Mouse (Mus musculus) B cell, adult 2 months (primary cell): ENCODE data around the gene Plpp4.

Source experiments
- DNase-seq, 2 experiments: peaks; one replicate each; pipeline ENCODE4 v3.0.0; 2022

The Plpp4 gene

DNA sequence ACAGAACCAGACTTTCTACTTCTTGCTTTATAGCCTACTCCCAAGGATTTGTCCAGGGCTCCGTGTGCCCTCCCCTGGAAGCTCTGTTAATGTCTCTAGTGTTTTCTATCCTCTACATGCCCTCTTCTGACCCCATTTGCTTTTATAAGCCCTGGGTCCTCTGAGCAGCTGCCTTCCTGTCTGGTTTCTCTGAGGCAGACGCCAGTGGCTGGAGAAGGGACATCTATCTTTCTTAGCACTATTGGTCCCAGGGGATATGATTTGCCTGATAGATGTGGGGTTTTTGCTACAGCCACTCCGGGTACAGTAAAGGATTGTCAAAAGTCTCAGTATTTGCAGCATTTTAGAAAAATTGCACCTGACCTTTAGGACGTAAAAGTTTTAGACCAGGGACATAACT lies 46.5 kb downstream of the Plpp4 start:
- no peak for DNase-seq

DNA sequence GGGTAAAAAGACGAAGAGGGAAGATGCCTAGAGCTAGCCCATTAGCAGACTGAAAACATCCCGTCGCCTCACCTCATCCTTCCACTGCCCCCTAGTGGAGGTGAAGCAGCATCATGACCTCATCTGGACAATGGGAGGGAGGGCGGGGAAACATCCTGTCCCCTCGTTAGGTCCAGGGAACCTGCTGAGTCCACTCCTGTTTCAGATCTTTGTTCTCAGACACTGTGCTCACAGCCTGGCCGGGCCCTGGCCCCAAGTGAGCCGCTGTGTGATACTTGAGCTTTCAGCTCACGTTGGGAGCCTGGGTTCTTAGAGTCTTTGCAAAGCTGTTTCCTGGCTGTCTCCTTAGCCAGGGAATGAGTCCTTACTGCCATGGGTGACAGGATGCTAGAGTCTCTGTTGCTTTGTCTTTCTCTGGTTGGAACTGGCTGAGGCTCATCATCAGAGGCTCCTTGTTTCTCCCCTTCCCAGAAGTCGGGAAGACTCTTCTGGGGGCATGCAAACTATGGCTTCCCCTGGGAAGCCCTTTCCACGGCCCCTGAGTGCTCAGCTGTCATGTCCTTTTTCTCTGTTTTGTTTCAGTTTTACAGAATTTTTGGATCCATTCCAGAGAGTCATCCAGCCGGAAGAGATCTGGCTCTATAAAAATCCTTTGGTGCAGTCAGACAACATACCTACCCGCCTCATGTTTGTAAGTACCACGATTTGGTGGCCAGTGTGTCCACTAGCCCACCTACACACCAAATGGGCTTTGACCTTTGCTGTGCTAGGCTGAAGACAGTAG lies 50.4 kb downstream of the Plpp4 start:
- DNase-seq = no peak

DNA sequence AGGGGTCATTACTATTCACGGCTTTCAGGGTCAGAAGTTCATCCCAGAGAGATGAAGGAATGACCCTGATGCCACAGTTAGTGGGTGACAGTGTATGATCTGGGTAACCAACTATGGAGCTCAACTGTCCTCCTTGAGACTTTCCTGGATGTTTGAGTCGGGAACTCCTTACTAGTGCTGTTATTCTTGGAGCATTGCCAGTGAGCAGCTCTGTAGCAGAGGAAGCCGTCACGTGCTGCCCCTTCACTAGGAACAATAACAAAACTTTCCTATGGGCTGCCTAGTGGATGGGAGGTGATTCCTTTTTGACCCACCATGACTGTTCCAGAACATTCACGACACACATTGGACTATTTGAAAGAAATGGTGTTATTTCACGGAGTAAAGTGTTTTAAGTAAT lies 51.8 kb downstream of the Plpp4 start:
- DNase-seq = no peak

DNA sequence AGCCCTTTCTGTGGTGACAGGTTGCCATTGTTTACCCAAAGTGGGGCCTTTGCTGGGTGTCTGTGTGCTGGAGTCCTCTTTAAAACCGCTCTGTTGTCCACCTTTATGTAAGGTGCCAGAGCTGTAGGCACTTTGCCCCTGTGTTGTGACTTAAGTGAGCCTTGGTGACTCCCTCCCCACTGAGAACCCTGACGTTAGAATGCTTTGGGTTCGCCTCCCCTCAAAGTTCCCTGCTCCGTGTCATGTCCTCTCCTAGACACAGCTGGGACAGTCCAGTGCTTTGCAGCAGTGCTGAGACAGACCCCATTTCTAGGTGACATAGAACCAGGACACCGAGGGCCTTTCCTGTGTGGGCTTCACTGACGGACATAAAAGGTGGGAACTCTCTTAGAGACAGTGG lies 55.7 kb downstream of the Plpp4 start:
- no peak for DNase-seq

- DNase-seq = no peak
Measured at GRCm38 (mm10) chr7:129313969-129314368, 57.1 kb downstream of the Plpp4 start.

- DNase-seq = no peak
Measured at GRCm38 (mm10) chr7:129340096-129340495, 83.3 kb downstream of the Plpp4 start.

- no peak for DNase-seq
Measured at GRCm38 (mm10) chr7:129355561-129355960, 98.7 kb downstream of the Plpp4 start.

DNA sequence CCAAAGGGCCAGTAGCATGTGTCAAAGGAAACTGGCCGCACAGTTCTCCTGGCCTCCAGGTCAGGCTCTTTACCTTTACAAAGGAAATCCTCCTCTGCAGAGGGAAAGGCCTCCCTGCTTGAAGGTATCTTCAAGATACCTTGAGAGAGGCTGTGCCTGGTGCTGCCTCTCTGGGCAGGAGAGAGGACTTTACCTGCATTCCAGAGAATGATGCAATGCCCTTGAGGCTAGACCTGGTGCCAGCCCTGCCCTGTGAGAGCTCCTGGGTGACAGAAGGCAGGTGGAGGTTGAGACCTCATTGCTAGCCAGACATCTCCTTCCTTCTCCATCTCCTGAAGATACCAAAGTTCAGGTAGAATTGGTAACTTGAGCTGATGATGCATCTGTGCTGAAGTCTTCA lies 118.5 kb downstream of the Plpp4 start:
- DNase-seq = no peak

DNA sequence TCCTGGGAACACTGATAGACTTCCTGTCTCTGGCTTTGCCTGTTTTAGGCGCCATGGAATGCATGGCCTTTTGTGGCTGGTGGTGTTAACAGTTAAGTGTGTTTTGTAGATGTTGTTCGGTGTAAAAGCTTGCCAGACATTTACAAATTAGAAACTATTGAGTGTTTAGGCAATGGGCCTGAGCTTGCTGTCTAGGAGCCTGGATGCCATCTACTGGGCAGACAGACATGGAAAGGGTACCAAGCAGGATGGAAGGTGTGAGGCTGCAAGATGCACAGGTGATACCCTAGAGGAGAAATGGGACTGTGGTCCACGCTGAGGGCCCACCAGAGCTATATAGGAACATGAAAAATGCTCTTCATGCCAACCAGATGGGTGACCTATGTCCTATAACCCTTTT lies 128.3 kb downstream of the Plpp4 start:
- DNase-seq = no peak

- DNase-seq = no peak
Measured at GRCm38 (mm10) chr7:129392835-129393489, 136.1 kb downstream of the Plpp4 start.

DNA sequence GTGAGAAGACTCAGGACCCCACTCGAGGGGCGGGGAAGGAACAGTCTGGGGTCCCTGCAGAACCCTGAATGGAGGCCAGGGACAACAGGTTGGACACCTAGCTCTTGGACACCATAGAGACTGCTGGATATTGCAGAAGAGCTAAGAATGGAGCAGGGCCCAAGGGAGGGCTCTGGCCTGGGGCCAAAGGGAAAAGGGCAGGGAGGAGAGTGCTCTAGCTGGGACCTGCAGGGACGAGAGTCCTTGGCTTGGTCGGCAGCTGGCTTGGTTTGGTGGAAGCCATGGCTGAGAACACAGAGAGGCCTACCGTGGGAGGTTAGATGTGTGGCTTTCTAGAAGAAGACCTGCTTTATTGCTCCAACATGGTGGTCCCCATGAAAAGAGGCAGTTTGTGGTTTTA lies 139.7 kb downstream of the Plpp4 start:
- DNase-seq = no peak

DNA sequence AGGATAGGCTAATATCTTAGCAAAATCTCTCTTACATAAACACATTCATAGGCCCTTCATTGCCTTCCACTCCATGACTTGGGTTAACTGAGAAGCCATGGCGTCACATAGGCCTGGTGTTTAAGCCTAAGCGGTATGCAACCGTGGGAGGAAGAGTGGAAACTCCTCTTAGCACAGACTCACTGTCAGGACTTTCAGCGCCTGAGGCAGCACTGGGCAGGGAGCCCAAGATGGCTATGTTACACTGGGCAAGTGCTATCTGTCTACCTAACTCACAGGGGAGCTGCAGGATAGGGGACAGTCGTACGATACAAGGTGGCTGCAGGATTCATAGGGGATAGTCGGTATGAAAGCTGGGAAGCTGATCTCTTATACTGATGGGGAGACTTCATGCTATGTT lies 142.2 kb downstream of the Plpp4 start:
- no peak for DNase-seq

DNA sequence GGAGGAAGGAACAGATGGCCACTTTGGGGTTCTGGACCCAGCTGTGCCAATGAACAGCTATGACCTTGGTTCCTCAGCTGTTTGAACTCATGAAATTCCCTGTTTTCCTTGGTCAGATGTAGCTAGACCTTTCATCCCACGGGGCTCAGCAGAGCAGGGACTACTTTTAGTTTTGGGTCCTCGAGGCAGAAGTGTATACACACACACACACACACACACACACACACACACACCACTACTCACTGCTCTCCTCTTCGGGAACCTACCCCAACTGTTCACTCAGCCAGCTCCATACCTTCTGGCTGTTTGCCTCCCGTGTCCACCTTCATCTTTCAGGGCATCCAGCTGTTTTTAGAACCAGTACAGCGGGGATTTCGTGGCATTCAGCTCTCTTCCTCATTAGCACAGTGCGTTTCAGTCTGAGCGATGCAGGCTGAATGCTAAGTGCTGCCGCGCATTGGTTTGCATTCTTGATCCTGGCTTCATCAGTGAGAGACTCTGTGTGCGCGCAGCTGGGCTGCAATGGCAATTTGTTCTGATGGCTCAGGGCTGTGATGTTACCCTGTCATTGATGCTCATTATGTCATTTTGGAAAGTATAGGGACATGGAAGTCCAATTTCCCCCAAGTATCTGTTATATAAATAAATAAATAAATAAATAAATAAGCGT lies 146.0 kb downstream of the Plpp4 start:
- DNase-seq = no peak

DNA sequence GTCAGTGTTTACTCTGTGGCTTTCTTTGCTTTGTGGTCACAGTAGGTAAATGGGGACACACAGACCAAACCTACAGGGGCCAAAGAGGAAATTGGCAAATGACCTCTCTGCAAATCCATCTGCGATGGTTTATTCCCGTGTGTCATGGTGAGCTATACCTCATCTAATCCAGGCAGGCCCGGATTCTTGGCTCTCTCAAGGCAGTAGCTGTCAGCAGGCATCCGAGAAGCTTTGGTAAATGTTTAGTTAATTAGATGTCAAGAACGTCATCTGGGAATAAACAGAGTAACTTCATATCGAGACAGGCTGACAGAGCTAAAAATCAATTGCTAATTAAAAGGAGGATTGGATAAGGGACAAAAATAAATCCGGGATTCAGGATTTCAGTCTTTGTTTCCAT lies 149.2 kb downstream of the Plpp4 start:
- no peak for DNase-seq

DNA sequence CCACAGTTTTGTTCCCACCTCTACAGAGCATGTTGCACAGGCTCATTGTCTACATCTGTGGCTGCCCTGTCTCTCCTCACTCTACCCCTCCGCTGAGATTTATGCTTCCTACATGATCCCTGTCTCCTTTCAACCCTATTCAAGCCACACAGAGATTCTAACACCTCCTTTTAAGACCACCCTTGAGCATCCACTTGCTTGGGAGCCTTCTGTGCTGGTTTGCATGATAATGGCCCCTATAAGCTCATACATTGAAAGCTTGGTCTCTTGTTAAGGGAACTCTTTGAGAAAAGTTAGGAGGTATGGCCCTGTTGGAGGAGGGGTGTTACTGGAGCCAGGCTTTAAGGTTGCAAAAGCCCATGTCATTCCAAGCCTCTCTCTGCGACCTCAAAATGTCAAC lies 155.9 kb downstream of the Plpp4 start:
- no peak for DNase-seq

- no peak for DNase-seq
Measured at GRCm38 (mm10) chr7:129415179-129415578, 158.3 kb downstream of the Plpp4 start.

- no peak for DNase-seq
Measured at GRCm38 (mm10) chr7:129421181-129421580, 164.3 kb downstream of the Plpp4 start.

DNA sequence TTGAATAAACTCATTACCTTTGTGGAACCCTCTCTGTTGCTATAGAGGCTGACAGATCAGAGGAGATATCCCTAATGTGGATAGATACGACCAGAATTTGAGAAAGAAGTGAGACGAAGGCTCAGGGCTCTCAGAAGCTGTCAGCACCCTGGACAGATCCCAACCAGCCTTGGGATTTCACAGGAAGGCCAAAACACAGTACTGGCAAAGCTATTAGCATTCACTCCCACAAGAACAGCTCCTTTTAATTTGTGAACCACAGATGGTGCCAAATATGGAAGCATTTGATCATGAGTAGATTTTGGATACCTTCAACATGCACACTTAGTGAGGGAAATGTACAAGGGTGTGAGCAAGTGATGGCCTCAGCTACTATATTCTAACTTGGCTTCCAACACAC lies 168.7 kb downstream of the Plpp4 start:
- DNase-seq = no peak

GRCm38 (mm10) chr7:129428794-129429193 lies 172.0 kb downstream of the Plpp4 start:
- no peak for DNase-seq

- DNase-seq = no peak
Measured at GRCm38 (mm10) chr7:129429903-129430302, 173.1 kb downstream of the Plpp4 start.
